Mouse (Mus musculus) frontal cortex, postnatal 14 days (tissue): ENCODE data around the gene Magi2.
"Not testable (repeated sequence)": the region's sequence is repeated elsewhere in the genome, so short reads cannot be mapped to it uniquely, and the experiment has no call there.

Experiments used
- DNase-seq, 2 experiments: peaks; one replicate each; pipeline ENCODE4 v3.0.0; 2022; ENCODE audit warnings: low spot score in 2 of 2

Magi2 gene

GRCm38 (mm10) chr5:19226866-19227243, at the start of gene Magi2:
Gene Magi2 (plus strand): TSS chr5:19227036.
- DNase-seq = no peak

DNA sequence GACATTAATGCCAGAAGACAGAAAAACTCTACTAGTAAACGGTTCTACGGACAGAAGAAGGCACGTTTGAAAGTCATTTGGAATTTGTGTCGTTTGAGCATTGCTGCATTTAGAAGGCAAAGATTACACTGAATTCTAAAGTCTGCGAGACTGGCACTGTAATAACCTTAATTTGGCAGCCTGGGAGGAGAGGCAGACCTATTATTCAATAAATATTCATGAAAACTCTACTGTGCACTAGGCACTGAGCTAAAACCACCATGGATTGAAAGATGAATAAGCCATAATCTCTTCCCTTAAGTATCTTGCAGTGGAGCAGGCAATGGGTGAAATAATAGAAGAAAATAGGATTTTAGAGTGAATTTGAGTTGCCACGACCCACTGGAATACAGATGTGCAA, 48.2 kb upstream of the Magi2 start:
- DNase-seq = no peak

- DNase-seq = no peak
These were observed 40.7 kb upstream of the Magi2 start for GRCm38 (mm10) chr5:19186175-19186574.

GRCm38 (mm10) chr5:19211665-19212064, 15.2 kb upstream of the Magi2 start:
- DNase-seq = no peak

DNA sequence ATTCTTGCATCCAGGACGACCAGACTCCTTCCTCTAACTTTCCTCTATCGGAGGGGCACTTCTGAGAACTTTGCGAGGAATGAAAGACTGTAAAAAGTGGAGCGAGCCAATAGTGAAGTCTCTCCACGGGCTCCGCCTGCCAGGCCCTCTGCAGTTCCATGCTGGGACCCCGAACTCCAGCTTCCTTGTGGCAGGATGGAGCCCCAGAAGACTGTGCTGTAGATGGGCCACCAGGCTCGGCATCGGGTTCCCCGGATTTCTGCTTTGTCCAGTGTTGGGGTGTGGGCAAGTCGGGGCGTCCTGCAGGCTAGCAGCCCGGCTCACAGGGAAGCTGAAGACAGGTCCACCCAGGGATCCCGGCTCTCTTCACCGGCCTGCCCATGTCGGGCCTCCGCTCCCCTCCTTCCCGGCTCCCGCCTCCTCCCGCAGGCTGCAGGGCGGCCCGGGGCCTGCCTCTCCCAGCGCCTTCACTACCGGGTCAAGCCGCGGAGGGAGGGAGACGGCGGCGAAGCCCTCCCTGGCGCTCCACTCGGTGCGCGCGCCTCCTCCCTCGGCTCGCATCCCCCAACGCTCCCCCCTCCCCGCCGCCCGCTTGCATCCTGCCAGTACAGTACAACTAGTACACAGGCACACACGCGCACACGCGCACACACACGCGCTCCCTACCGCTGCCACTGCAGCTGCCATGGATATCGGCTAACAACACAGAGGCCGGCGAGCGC, 531 bp upstream of the Magi2 start:
- DNase-seq = peak; percentile 57 to 63

GRCm38 (mm10) chr5:19227281-19227680, 445 bp downstream of the Magi2 start:
- DNase-seq = peak; percentile 10 to 21

GRCm38 (mm10) chr5:19227791-19228331, 1.0 kb downstream of the Magi2 start:
- DNase-seq = peak; percentile 11 to 18

DNA sequence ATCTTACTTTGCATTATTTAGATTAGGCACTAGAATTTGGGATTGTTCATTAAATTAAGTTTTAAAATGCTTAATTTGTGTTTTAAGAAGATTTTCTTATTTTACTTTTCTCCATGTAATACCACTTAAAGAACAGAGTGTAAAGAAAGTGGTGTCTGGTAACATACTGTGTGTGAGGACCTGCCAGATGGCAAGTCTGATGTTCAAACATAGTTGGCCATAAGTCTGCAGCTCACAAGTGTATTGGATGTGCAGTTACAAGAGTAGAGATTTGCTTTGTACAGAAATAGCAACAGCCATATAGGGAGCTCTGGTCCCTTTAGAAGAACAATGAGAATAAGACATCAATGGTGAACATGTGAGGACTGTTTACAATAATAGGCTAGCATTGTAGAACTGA, 15.0 kb downstream of the Magi2 start:
- DNase-seq = no peak

DNA sequence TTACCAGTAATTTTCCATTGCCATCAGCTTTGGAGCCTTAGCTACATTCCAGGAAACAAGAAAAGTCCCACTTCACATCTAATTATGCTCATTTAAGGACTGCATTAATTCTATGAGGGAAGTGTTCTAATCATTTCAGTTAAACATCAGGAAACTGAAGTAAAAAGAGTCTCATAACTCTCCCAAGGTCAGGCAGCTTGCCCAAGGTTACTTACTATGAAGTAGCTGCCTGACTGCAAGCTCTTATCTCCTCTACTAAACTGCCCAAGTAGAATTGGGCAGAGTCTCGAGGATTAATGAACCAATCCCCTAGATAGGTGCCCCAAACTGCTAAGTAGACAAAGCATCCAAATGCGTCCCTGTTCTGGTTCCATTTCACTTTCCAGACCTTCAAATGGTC, 19.6 kb downstream of the Magi2 start:
- no peak for DNase-seq

GRCm38 (mm10) chr5:19247266-19247665, 20.4 kb downstream of the Magi2 start:
- no peak for DNase-seq

DNA sequence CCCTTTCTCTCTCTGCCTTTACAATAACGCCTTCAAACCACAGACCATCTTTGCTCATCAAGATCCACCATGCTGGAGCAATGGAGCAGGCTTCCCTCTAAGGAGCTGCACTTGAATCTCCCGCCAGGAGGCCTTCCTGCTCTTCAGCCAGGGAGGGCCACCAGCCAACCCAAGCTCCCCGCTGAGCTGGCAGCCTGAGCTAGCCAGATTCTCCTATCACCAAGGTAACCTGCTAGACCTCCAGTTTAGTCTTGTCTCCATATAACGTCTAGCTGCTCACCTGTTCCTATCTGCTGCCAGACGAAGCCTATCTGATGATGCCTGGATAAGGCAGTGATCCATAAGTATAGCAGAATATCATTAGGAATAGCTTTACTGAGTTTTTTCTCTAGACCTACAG, 36.0 kb downstream of the Magi2 start:
- no peak for DNase-seq

DNA sequence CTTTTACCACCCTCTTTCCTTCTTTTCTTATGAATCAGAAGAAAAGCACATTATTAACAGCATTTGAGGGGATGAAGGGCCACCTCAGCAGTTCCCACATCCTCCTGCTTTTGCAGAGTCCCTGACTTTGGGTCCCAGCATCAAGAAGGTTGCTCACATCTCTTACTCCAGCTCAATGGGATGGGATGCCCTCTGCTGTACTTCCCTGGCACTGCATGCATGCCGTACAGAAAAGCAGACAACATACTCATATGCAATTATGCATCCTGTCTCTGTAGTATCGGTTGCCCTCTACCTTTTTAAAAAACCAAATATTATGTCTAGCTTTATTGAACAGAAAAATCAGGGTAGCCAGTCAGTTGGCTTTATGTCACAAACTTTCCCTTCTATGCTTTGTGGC, 37.8 kb downstream of the Magi2 start:
- no peak for DNase-seq

DNA sequence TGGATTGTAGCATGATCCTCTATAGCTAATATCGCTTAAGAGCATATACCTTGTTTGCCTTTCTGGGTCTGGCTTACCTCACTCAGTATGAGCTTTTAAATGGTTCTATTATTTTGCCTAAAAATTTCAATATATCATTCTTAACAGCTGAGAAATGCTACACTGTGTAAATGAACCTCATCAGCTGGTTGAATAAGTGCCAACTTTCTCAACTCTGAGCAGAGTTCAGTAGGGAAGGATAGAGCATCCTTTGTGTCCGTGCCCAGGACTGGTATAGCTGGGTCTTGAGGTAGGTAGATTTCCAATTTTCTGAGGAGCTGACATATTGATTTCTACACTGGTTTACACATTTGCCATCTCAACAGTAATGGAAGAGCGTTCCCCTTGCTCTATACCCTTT, 65.7 kb downstream of the Magi2 start:
- DNase-seq = no peak

GRCm38 (mm10) chr5:19306656-19307055, 79.8 kb downstream of the Magi2 start:
- DNase-seq = no peak

DNA sequence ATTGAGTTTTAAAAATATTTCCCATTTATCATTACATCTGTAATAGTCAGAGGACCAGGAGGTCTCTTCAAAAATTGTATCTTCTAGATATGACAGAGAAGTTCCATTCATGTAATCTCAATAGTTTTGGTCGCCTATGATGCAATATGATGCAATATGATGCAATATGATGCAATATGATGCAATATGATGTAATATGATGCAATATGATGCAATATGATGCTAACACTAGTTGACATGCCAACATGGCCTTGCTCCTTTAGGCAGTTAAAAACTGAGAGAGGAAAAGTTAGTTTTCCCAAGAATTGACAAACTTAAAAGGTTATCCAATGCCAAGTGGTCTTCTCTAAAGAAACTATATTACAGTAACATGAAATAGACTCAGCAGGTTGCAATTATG, 83.0 kb downstream of the Magi2 start:
- no peak for DNase-seq

GRCm38 (mm10) chr5:19322532-19322931, 95.7 kb downstream of the Magi2 start:
- DNase-seq = no peak

- DNase-seq = no peak
These were observed 110.7 kb downstream of the Magi2 start for GRCm38 (mm10) chr5:19337561-19337960.

DNA sequence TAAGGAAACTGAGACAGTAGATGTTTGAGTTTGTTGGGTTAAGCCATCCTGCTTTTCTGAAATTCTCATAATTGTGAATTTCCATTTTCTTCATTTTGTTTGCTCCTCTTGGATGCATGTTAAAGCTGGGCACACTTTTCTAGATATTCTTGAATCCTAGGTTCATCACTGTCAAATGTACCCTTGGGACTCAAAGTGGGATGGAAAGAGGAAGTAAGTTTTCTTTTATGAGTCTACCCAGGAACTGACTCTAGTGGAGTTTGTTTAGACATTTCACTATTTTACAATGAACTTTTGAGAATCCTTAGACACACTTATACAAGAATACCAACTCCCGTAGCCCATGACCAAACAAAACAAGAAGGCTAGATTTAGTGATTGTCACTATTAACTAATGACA, 141.3 kb downstream of the Magi2 start:
- DNase-seq = no peak

- no peak for DNase-seq
These were observed 169.0 kb downstream of the Magi2 start for GRCm38 (mm10) chr5:19395876-19396275.

- DNase-seq = no peak
These were observed 173.5 kb downstream of the Magi2 start for GRCm38 (mm10) chr5:19400299-19400698.

GRCm38 (mm10) chr5:19400738-19401408, 174.0 kb downstream of the Magi2 start:
- no peak for DNase-seq

DNA sequence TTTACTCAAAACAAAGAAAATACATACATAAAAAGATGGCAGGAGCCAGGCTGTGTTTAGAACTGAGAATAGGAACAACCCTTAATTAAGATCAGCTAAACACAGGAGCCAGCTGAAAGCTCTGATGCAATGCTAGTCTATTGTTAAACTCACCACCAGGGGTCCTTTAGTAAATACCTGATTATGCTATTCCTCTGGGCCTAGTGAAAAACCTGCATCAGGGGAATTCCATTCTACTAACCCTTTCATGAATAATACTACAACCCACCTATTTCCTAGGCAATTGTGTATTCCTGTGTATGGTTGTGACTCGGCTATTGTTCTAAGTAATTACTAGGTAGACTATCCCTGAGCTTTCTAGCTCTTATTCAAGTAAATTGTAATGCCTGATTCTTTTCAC, 177.4 kb downstream of the Magi2 start:
- DNase-seq = not testable (repeated sequence)

- DNase-seq = no peak
These were observed 187.7 kb downstream of the Magi2 start for GRCm38 (mm10) chr5:19414556-19414955.
